Mouse (Mus musculus) ES-E14 (cell line): ENCODE data around the gene Mucl3. TPM values are rescaled to one million over a fixed set of nuclear protein-coding genes. Genes with fewer than 3 reads are reported as not detected.

Experiments
- DNase-seq: peaks from one replicate; pipeline ENCODE4 v3.0.0-alpha.2; 2013; ENCODE audit warnings: low read depth, low spot score
- H3K27ac ChIP-seq: 2 replicates; pipeline ENCODE4 v1.5.1; 2012; ENCODE audit warnings: low read depth, mild to moderate bottlenecking, low read length, moderate library complexity, mixed read lengths; ENCODE audit not compliant: poor library complexity, insufficient read depth, severe bottlenecking
- H3K36me3 ChIP-seq: 2 replicates; pipeline ENCODE4 v1.6.1; 2012; ENCODE audit warnings: mild to moderate bottlenecking, low read length, moderate library complexity, mixed read lengths; ENCODE audit not compliant: control insufficient read depth, poor library complexity, insufficient read depth, severe bottlenecking
- H3K4me1 ChIP-seq, 2 experiments: fragments of 150-350 bp in 1 of 2; sonication (generic) in 1 of 2; 2 replicates each; pipeline ENCODE4 v1.6.1; 2012; ENCODE audit warnings: low read length in 2 of 2, mild to moderate bottlenecking in 1 of 2, mixed read lengths in 1 of 2; ENCODE audit not compliant: control insufficient read depth in 2 of 2, insufficient read depth in 2 of 2, poor library complexity in 1 of 2
- H3K4me3 ChIP-seq, 2 experiments: fragments of 150-350 bp in 1 of 2; sonication (generic) in 1 of 2; 2 replicates each; pipeline ENCODE4 v1.5.1; 2012; ENCODE audit warnings: low read length in 2 of 2, low read depth in 1 of 2, mild to moderate bottlenecking in 1 of 2, mixed read lengths in 1 of 2; ENCODE audit not compliant: insufficient read depth in 1 of 2, poor library complexity in 1 of 2, severe bottlenecking in 1 of 2
- H3K9ac ChIP-seq: 2 replicates; pipeline ENCODE4 v1.6.1; 2012; ENCODE audit warnings: low read depth, mild to moderate bottlenecking, low read length, mixed read lengths; ENCODE audit not compliant: poor library complexity, insufficient read depth, severe bottlenecking
- H3K9me3 ChIP-seq: fragments of 150-350 bp; sonication (generic); 2 replicates; pipeline ENCODE4 v1.6.1; 2012; ENCODE audit warnings: low read depth, mild to moderate bottlenecking, low read length; ENCODE audit not compliant: control insufficient read depth, insufficient read depth
- CHD2 ChIP-seq: IDR thresholded peaks from 2 replicates; pipeline ENCODE4 v1.6.1; 2014; ENCODE audit warnings: mild to moderate bottlenecking, low read depth, low read length, inconsistent platforms
- HCFC1 ChIP-seq: IDR thresholded peaks from 2 replicates; pipeline ENCODE4 v1.6.1; 2012; ENCODE audit warnings: low read length, inconsistent platforms, borderline replicate concordance; ENCODE audit not compliant: insufficient read depth
- MAFK ChIP-seq: IDR thresholded peaks from 2 replicates; pipeline ENCODE4 v1.6.1; 2014; ENCODE audit warnings: mild to moderate bottlenecking, low read depth, low read length, inconsistent platforms; ENCODE audit not compliant: insufficient read depth
- ZC3H11A ChIP-seq: IDR thresholded peaks from 2 replicates; pipeline ENCODE4 v1.6.1; 2012; ENCODE audit warnings: low read depth, mild to moderate bottlenecking, inconsistent platforms, low read length, borderline replicate concordance
- ZNF384 ChIP-seq: IDR thresholded peaks from 2 replicates; pipeline ENCODE4 v1.6.1; 2012; ENCODE audit warnings: low read depth, low read length, inconsistent platforms
- in situ Hi-C, 2 experiments: fragments of 600-800 bp; cut with MboI; formaldehyde crosslinking; loops; one replicate each; pipeline ENCODE4 v1.15.1; 2025; ENCODE audit warnings: low sequenced_read_pairs in 2 of 2, inconsistent platforms in 1 of 2; ENCODE audit not compliant: unreplicated experiment in 2 of 2
- total RNA-seq: library from RNA; depleted of rRNA; stranded (reverse); fragments of 300-350 nt; gene quantifications from 2 replicates; pipeline ENCODE4 v1.2.3, GENCODE M21; 2012

The Mucl3 gene
- total RNA-seq, 1 experiment: 0.85 TPM

GRCm38 (mm10) chr17:35601249-35601648 lies 42.2 kb downstream of the Mucl3 start, which contains the start of gene Sfta2:
Gene Sfta2 (plus strand): TSS chr17:35601549.
- no peak for TF ChIP-seq CHD2
- TF ChIP-seq HCFC1: no peak
- TF ChIP-seq MAFK: no peak
- TF ChIP-seq ZC3H11A: no peak
- no peak for TF ChIP-seq ZNF384
- in situ Hi-C loops: no loop called here
- Histone ChIP-seq H3K4me1 (no peaks in the 10 kb centered on the region), H3K9ac (no peak within 1 kb of the TSS), H3K4me3 (no peak within 1 kb of the TSS), H3K27ac (no peak within 1 kb of the TSS; the same call in 1 of the 2 replicates), H3K36me3 (no peaks in the 10 kb centered on the region), H3K9me3 (peaks cover 8% of the 10 kb centered on the region)
- no peak for DNase-seq

GRCm38 (mm10) chr17:35597399-35597798 lies 46.1 kb downstream of the Mucl3 start:
- DNase-seq: no peak
- no peak for TF ChIP-seq MAFK
- no peak for TF ChIP-seq ZNF384
- no peak for TF ChIP-seq HCFC1
- TF ChIP-seq ZC3H11A: no peak
- no peak for TF ChIP-seq CHD2
- in situ Hi-C loops: no loop called here
- no peak overlapping the region for H3K27ac ChIP-seq
- H3K4me1 ChIP-seq: peaks cover 10 to 11% of the 10 kb centered on the region in 2 experiments; a peak in 3 of 4 replicates
- no peak overlapping the region for H3K4me3 ChIP-seq
- H3K9me3 ChIP-seq: no peaks in the 10 kb centered on the region
- H3K36me3 ChIP-seq: no peaks in the 10 kb centered on the region
- H3K9ac ChIP-seq: no peak overlapping the region

- no peaks in the 10 kb centered on the region for H3K36me3 ChIP-seq
- no peak overlapping the region; the same call in 1 of the 2 replicates for H3K27ac ChIP-seq
- no peak overlapping the region for H3K9ac ChIP-seq
- no peaks in the 10 kb centered on the region for H3K9me3 ChIP-seq
- no peak overlapping the region for H3K4me3 ChIP-seq
- no peak for TF ChIP-seq ZNF384
- TF ChIP-seq HCFC1: no peak
- TF ChIP-seq MAFK: no peak
- in situ Hi-C loops: no loop called here
- peaks cover 12 to 24% of the 10 kb centered on the region in 2 experiments; a peak in 3 of 4 replicates for H3K4me1 ChIP-seq
- DNase-seq: no peak
Observed at GRCm38 (mm10) chr17:35594456-35594855, 49.0 kb downstream of the Mucl3 start.

GRCm38 (mm10) chr17:35593786-35594185 lies 49.7 kb downstream of the Mucl3 start:
- Histone ChIP-seq H3K36me3 (no peaks in the 10 kb centered on the region), H3K4me1 (peaks cover 12 to 24% of the 10 kb centered on the region in 2 experiments; a peak in 3 of 4 replicates), H3K4me3 (0 out of 4 replicates have a peak overlapping the region, but pooled peaks of 1 of the 2 experiments have one; percentile 6), H3K27ac (peak overlapping the region; percentile 50; the same call in 1 of the 2 replicates), H3K9ac (no peak overlapping the region), H3K9me3 (no peaks in the 10 kb centered on the region)
- no peak for DNase-seq
- in situ Hi-C loops: no loop called here
- TF ChIP-seq CHD2 (no peak), ZC3H11A (no peak), ZNF384 (0 out of 2 replicates have a peak, but pooled peaks have one; percentile 61)

- Histone ChIP-seq H3K27ac (no peak overlapping the region), H3K9me3 (no peaks in the 10 kb centered on the region), H3K4me1 (peaks cover 12 to 24% of the 10 kb centered on the region in 2 experiments; a peak in 3 of 4 replicates), H3K36me3 (no peaks in the 10 kb centered on the region), H3K9ac (peak overlapping the region; percentile 31; the same call in 1 of the 2 replicates), H3K4me3 (no peak overlapping the region)
- in situ Hi-C loops: no loop called here
- TF ChIP-seq CHD2: no peak
- TF ChIP-seq HCFC1: no peak
- no peak for DNase-seq
Observed at GRCm38 (mm10) chr17:35592131-35592530, 51.4 kb downstream of the Mucl3 start.
